In the genomic region with DNA sequence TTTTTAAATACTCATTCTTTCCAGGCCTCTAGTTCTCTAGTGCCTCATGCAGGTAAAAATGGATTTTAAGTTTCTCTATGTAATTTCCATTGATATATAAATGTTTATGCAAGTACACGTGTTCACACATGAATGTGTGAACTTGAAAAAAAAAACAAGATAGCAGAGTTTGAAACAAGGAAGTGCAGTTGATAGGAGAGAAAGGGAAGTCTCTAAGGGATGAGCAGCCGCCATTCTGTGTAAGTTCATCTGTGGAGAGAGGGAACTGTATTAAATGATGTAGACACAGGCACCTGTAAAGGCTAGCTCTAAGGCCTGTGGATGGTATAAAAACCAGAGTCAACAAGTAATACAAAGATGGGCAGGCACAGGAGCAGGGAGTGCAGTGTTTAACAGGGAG, we compare ENCODE assay signal across 23 mouse cellular contexts. TPM values are rescaled to one million over a fixed set of nuclear protein-coding genes. Genes with fewer than 3 reads are reported as not detected.
A peak's percentile ranks its signal among the peaks of the same experiment; 100 is the strongest.
DNase-seq lines count a peak whose midpoint lies in the region; ATAC-seq and TF ChIP-seq lines count a peak whose summit lies in the region.
"Had no signal": no experiment of that assay in that cellular context is flagged by ENCODE, and none has a peak within 500 bp of the region (broad histone marks: within the 10 kb centered on the region; RNA-seq: fewer than 3 reads in every experiment).

No protein-coding gene starts in this region.

- H3K27me3 ChIP-seq in liver, postnatal 0 days (ENCODE audit: insufficient read depth, low read length), result no peaks in the 10 kb centered on the region
- no peaks in the 10 kb centered on the region for H3K27me3 ChIP-seq in liver, embryonic 12.5 days (replicated peaks)
- no peaks in the 10 kb centered on the region for H3K27me3 ChIP-seq in splenic B cell, adult 2 months (ENCODE audit: control insufficient read depth, insufficient read depth, low read length, poor library complexity, severe bottlenecking)
- H3K27me3 ChIP-seq: embryonic facial prominence, embryonic 12.5 days; forebrain, embryonic 13.5 days; forebrain, embryonic 15.5 days had no signal

- ATAC-seq in liver, postnatal 0 days, result no peak
- ATAC-seq in liver, embryonic 12.5 days, result no peak
- ATAC-seq: CD4-positive, CD25-positive, alpha-beta regulatory T cell, adult 4 months; forebrain, embryonic 13.5 days; forebrain, embryonic 15.5 days; forebrain, postnatal 0 days had no signal

- no peak for TF ChIP-seq CTCF in liver, postnatal 0 days (IDR thresholded peaks at IDR 0.05; ENCODE audit: low read depth)

- 37% methylated on average over 2 of the region's 2 CpGs for WGBS in liver, postnatal 0 days (ENCODE audit: insufficient replicate concordance)
- 38% methylated on average over 2 of the region's 2 CpGs for WGBS in liver, embryonic 12.5 days (ENCODE audit: insufficient replicate concordance)
- WGBS in macrophage (ENCODE audit: missing documents), result 11% methylated on average over 2 of the region's 2 CpGs

- no peak for TF ChIP-seq EP300 in liver, postnatal 0 days (IDR thresholded peaks at IDR 0.05; ENCODE audit: low read depth)

- no peak overlapping the region for H3K4me2 ChIP-seq in liver, postnatal 0 days (ENCODE audit: low read depth, low read length)
- H3K4me2 ChIP-seq in liver, embryonic 12.5 days, result no peak overlapping the region
- H3K4me2 ChIP-seq: embryonic facial prominence, embryonic 12.5 days; forebrain, embryonic 13.5 days; forebrain, embryonic 15.5 days had no signal

- no peaks in the 10 kb centered on the region for H3K36me3 ChIP-seq in liver, postnatal 0 days (replicated peaks; ENCODE audit: insufficient read depth, low read length)
- peaks cover 6% of the 10 kb centered on the region; the same call in 1 of the 2 replicates for H3K36me3 ChIP-seq in liver, embryonic 12.5 days
- H3K36me3 ChIP-seq in macrophage (ENCODE audit: inconsistent target), result no peaks in the 10 kb centered on the region
- H3K36me3 ChIP-seq in splenic B cell, adult 2 months (ENCODE audit: control insufficient read depth, insufficient read depth, low read length, poor library complexity, severe bottlenecking), result no peaks in the 10 kb centered on the region
- H3K36me3 ChIP-seq: embryonic facial prominence, embryonic 10.5 days; embryonic facial prominence, embryonic 12.5 days; forebrain, embryonic 15.5 days had no signal

- no peak for DNase-seq in liver, postnatal 0 days
- peak; percentile 68 for DNase-seq in MEL-GATA-1-ER (ENCODE audit: extremely low read depth, low read depth)
- peak; percentile 25 for DNase-seq in splenic B cell, adult 2 months (ENCODE audit: low read depth, low spot score)
- DNase-seq in cerebellum, adult 11 months, result no peak
- no peak for DNase-seq in left cerebral cortex, postnatal 25 days (ENCODE audit: low spot score in 2 of 2)
- DNase-seq in embryo, embryonic 10.5 days (ENCODE audit: low spot score), result no peak
- DNase-seq: adrenal gland, adult 2 months; adrenal gland, postnatal 10 days; adrenal gland, postnatal 25 days; B cell, adult 2 months; cerebellum, adult 18-20 months; cerebellum, adult 8-10 months; cerebellum, adult 9-11 months; cerebellum, postnatal 14 days; cerebellum, postnatal 36 days; forebrain, postnatal 0 days had no signal

- intact Hi-C loops in left cerebral cortex, postnatal 25 days (cut with DNase I), result no loop called here

- H3K4me3 ChIP-seq in liver, postnatal 0 days (ENCODE audit: low read depth, low read length), result no peak overlapping the region
- H3K4me3 ChIP-seq in liver, embryonic 12.5 days, result no peak overlapping the region
- no peak overlapping the region for H3K4me3 ChIP-seq in macrophage (ENCODE audit: inconsistent target)
- H3K4me3 ChIP-seq: embryonic facial prominence, embryonic 10.5 days; embryonic facial prominence, embryonic 12.5 days; forebrain, embryonic 13.5 days; forebrain, embryonic 15.5 days had no signal

- peak overlapping the region; percentile 19; the same call in 1 of the 2 replicates for H3K27ac ChIP-seq in liver, postnatal 0 days (ENCODE audit: low read depth)
- H3K27ac ChIP-seq in liver, embryonic 12.5 days, result no peak overlapping the region
- 0 out of 2 replicates have a peak overlapping the region, but pooled peaks have one; percentile 10 for H3K27ac ChIP-seq in macrophage
- H3K27ac ChIP-seq: embryonic facial prominence, embryonic 10.5 days; embryonic facial prominence, embryonic 12.5 days; forebrain, embryonic 13.5 days; forebrain, embryonic 15.5 days had no signal

- H3K9me3 ChIP-seq in liver, postnatal 0 days (ENCODE audit: low read length), result no peaks in the 10 kb centered on the region
- H3K9me3 ChIP-seq in liver, embryonic 12.5 days (replicated peaks), result no peaks in the 10 kb centered on the region
- H3K9me3 ChIP-seq: embryonic facial prominence, embryonic 10.5 days; embryonic facial prominence, embryonic 12.5 days; forebrain, embryonic 13.5 days; forebrain, embryonic 15.5 days had no signal

- H3K4me1 ChIP-seq in liver, postnatal 0 days (ENCODE audit: insufficient read depth), result peaks cover 51% of the 10 kb centered on the region
- H3K4me1 ChIP-seq in liver, embryonic 12.5 days, result peaks cover 46% of the 10 kb centered on the region
- H3K4me1 ChIP-seq: forebrain, embryonic 15.5 days had no signal

- peaks cover 84% of the 10 kb centered on the region for H3K79me2 ChIP-seq in macrophage (ENCODE audit: inconsistent target)

- no peak overlapping the region for H3K9ac ChIP-seq in liver, postnatal 0 days (replicated peaks)
- no peak overlapping the region for H3K9ac ChIP-seq in liver, embryonic 12.5 days
- H3K9ac ChIP-seq: embryonic facial prominence, embryonic 12.5 days; forebrain, embryonic 13.5 days; forebrain, embryonic 15.5 days; forebrain, postnatal 0 days had no signal

RNA-seq across cellular contexts. Expression of a gene that starts 38.1 kb away (rescaled TPM):
- 10.6 and 11.1 TPM in 2 replicates for polyA plus RNA-seq in liver, postnatal 0 days (2015; fragmentation: Nextera tagmentation; extraction: Ambion mirVana)
- polyA plus RNA-seq in liver, embryonic 12.5 days (2016; fragmentation: Nextera tagmentation; extraction: Ambion mirVana), result 16.1 and 17.4 TPM in 2 replicates
- total RNA-seq in macrophage (2018; cell fraction: chromatin; rRNA removed), result 100 to 1,000 TPM in 25 of 26 experiments, 10 to 100 TPM in 1; 87.8 to 675 (median 157) TPM
- total RNA-seq in macrophage (2018; cell fraction: cytosol; rRNA removed), result 10 to 100 TPM; 13.9 to 46.8 (median 17.8) TPM
- 100 to 1,000 TPM in 10 of 26 experiments, 10 to 100 TPM in 16; 46.5 to 295 (median 87.3) TPM for total RNA-seq in macrophage (2018; cell fraction: nucleus; rRNA removed)
- polyA plus RNA-seq in macrophage (2018), result 22.8 to 33.0 TPM (median 24.7 TPM) in 3 replicates
- total RNA-seq in left cerebral cortex, postnatal 25 days (2021), result 10 to 100 TPM; 38.1 to 41.7 TPM

Comparison
In these comparisons a context has a peak if more than half of its experiments do, and no peak if none do; other contexts are left out.
1. DNase-seq: peak in MEL-GATA-1-ER (single experiment) and splenic B cell, adult 2 months (single experiment); none in liver, postnatal 0 days (single experiment), cerebellum, adult 11 months (single experiment), left cerebral cortex, postnatal 25 days (0 of 2) and embryo, embryonic 10.5 days (single experiment).